Mouse (Mus musculus) hindbrain, postnatal 0 days (tissue): ENCODE measurements around the gene P2rx5. TPM values are rescaled to one million over a fixed set of nuclear protein-coding genes. Genes with fewer than 3 reads are reported as not detected.

Experiments used
- ATAC-seq: fragments of 200-750 bp; cut with Nextera tagmentation; 2 replicates; pipeline ENCODE4 v1.8.0; 2017; ENCODE audit warnings: mild to moderate bottlenecking, moderate TSS enrichment, moderate library complexity
- DNase-seq: peaks from one replicate; pipeline ENCODE4 v3.0.0-alpha.2; 2015; ENCODE audit warnings: low spot score
- H3K27ac ChIP-seq: fragments of 300-500 bp; sonication (generic); 2 replicates; pipeline ENCODE4 v1.5.1; 2014; ENCODE audit warnings: mild to moderate bottlenecking
- H3K27me3 ChIP-seq: fragments of 300-500 bp; sonication (generic); 2 replicates; pipeline ENCODE4 v1.6.1; 2014; ENCODE audit warnings: low read length, mixed read lengths; ENCODE audit not compliant: insufficient read depth
- H3K36me3 ChIP-seq: fragments of 300-500 bp; sonication (generic); 2 replicates; pipeline ENCODE4 v1.6.1; 2014; ENCODE audit warnings: low read length, mixed read lengths; ENCODE audit not compliant: insufficient read depth
- H3K4me1 ChIP-seq: fragments of 300-500 bp; sonication (generic); 2 replicates; pipeline ENCODE4 v1.6.1; 2014; ENCODE audit warnings: antibody characterized with exemption, low read length, mixed read lengths; ENCODE audit not compliant: insufficient read depth
- H3K4me2 ChIP-seq: fragments of 300-500 bp; sonication (generic); 2 replicates; pipeline ENCODE4 v1.6.1; 2014; ENCODE audit warnings: low read depth, mild to moderate bottlenecking, low read length, moderate library complexity, mixed read lengths
- H3K4me3 ChIP-seq: fragments of 300-500 bp; sonication (generic); 2 replicates; pipeline ENCODE4 v1.5.1; 2014; ENCODE audit warnings: low read length
- H3K9ac ChIP-seq: fragments of 300-500 bp; sonication (generic); replicated peaks from 2 replicates; pipeline ENCODE4 v1.6.1; 2014; ENCODE audit warnings: mild to moderate bottlenecking, low read length, moderate library complexity, mixed read lengths
- H3K9me3 ChIP-seq: fragments of 300-500 bp; sonication (generic); 2 replicates; pipeline ENCODE4 v1.6.1; 2016; ENCODE audit warnings: low read length, mixed read lengths
- CTCF ChIP-seq: IDR thresholded peaks from 2 replicates; pipeline ENCODE4 v1.5.1; 2016; ENCODE audit warnings: antibody characterized with exemption, control low read depth, low read depth
- WGBS: fragments of 180-500 bp; shearing (Covaris S2); extraction: QIAGEN DNeasy Blood & Tissue Kit; methylation state at CpG from one replicate; pipeline ENCODE4 v1.1.7; 2014; 5-methylcytosine and 5-hydroxymethylcytosine counted together
- polyA plus RNA-seq: library from polyadenylated mRNA; unstranded; fragments of >200 nt; fragmentation: Nextera tagmentation; extraction: Ambion mirVana; gene quantifications from 2 replicates; pipeline ENCODE4 v1.2.1, GENCODE M21; 2015
- total RNA-seq: library from RNA; depleted of rRNA; stranded (reverse); fragments of >200 nt; gene quantifications from 2 replicates; pipeline ENCODE4 v1.2.3, GENCODE M21; 2014

P2rx5 gene
- total and polyA plus RNA-seq, 2 experiments from 2014 or later: 0.48 to 1.2 TPM

DNA sequence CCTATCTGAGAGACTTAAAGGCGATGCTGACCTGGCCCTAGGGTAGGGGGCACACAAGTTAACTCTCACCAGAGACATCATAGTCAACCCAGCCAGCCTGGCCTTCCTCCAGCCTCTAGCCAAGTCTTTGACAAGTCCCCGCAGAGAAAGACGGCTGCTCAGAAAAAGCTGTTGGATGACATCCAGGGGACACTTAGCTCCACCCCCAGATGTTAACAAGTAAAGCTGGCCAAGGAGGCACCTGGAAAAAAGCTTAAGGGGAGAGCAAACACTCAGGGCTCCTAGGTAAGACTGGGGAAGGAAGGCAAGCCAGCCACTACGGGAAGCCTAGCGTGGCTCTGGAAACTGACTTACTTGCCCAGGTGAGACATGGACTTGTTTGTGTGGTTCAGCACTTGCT, 12.0 kb downstream of the P2rx5 start:
- WGBS: 63% methylated on average over 5 of the region's 5 CpGs
- H3K27me3 ChIP-seq: no peaks in the 10 kb centered on the region
- no peak for ATAC-seq
- no peak overlapping the region for H3K4me3 ChIP-seq
- DNase-seq: peak; percentile 37
- no peak overlapping the region for H3K27ac ChIP-seq
- H3K9me3 ChIP-seq: no peaks in the 10 kb centered on the region
- peaks cover 11% of the 10 kb centered on the region for H3K4me1 ChIP-seq
- H3K9ac ChIP-seq: no peak overlapping the region
- H3K36me3 ChIP-seq: no peaks in the 10 kb centered on the region
- TF ChIP-seq CTCF: no peak
- no peak overlapping the region for H3K4me2 ChIP-seq

DNA sequence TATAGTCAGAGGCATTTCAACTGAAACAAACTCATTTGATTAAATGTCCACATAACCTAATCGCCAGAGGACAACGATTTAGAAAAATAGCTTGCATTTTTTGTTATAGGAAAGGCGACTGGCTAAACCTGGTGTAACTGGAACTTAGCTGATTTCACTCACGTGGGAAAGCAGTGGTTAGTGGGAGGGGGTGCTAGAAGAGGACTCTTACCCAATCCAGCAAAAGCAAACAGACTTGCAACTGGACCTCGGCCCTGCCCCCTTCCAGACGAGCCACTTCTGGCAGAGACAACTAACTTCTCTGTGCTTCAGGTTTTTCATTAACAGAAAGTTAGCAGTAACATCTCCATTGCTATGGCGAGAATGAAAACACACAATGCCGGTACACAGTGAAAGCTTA, 15.4 kb downstream of the P2rx5 start:
- peak overlapping the region; percentile 80 for H3K4me2 ChIP-seq
- H3K36me3 ChIP-seq: no peaks in the 10 kb centered on the region
- no peak for TF ChIP-seq CTCF
- DNase-seq: no peak
- peak overlapping the region; percentile 73; the same call in 1 of the 2 replicates for H3K9ac ChIP-seq
- H3K9me3 ChIP-seq: no peaks in the 10 kb centered on the region
- ATAC-seq: no peak
- peaks cover 16% of the 10 kb centered on the region for H3K4me1 ChIP-seq
- H3K27me3 ChIP-seq: no peaks in the 10 kb centered on the region
- H3K4me3 ChIP-seq: peak overlapping the region; percentile 72
- no peak overlapping the region for H3K27ac ChIP-seq
- 43% methylated on average over 8 of the region's 8 CpGs for WGBS

DNA sequence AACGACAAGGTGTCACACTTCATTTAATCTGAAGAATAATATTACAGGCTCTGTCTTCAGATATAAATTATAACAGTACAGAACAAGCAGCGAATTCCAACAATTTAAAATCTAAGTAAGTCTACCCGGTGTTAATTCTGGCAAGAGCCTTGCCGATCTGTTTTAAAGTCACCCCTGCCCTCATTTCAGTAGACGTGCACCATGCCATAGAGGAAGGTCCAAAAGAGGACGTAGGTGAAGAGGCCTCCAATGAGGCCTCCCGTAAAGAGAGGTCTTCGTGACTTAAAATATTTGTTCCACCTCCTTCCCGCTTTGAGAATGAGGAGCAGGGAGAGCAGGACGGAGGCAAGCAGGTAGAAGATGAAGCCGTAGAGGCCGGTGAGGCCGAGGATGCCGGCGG, 16.0 kb downstream of the P2rx5 start:
- DNase-seq (no peak), ATAC-seq (no peak)
- no peak for TF ChIP-seq CTCF
- Histone ChIP-seq H3K9me3 (no peaks in the 10 kb centered on the region), H3K4me3 (peak overlapping the region; percentile 72), H3K27ac (peak overlapping the region; percentile 87), H3K4me1 (peaks cover 16% of the 10 kb centered on the region), H3K9ac (peak overlapping the region; percentile 73), H3K4me2 (peak overlapping the region; percentile 80), H3K36me3 (no peaks in the 10 kb centered on the region), H3K27me3 (no peaks in the 10 kb centered on the region)
- WGBS: under 1% methylated on average over 15 of the region's 15 CpGs

DNA sequence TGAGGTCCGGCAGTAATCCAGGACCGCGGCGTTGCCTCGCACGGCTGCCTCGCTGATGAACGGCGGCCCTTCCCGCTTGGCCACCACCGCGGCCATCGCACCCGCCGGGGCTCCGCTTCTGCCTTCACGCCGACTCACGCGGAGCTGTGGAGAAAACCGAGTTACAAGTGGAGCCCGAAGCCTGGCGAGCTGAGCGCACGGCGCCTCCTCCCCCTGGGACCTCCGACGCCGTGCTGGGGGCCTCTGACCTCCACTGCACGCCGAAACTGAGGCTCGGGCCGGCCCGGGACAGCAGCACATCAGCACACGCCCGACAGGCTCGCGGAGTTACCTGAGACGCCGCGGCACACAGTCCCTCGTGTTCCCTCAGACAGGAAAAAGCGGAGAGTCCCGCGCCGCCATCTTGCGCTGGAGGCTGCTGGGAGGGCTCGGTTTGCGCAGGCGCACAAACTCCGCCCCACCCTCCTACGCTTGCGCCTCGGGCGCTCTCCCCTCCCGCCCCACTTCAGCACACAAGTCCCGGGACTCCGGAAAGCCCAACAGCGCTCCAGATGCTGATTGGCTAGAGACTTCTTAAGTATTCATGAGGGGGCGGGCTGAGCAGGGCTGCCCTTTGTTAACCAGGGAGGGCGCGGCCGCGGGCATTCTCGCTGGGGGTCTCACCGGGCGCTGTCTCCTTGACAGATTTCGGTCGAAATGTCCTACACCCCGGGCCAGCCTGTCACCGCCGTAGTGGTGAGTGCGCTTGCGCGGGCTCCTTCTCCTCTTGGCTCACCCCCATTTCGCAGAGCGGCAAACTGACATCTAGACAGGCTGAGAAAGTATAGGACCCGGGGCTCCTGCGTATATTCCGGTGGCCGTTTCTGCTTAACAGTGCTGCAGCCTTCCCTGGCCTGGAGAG, 16.6 kb downstream of the P2rx5 start, which contains the start of the genes Emc6 and Tax1bp3:
TSS of gene Emc6 (minus strand) at position 430 of the 901 bp plus-strand sequence.
TSS of gene Tax1bp3 (plus strand) at position 476 of the 901 bp plus-strand sequence.
- H3K27me3 ChIP-seq: no peaks in the 10 kb centered on the region
- peak within 1 kb of the TSS; percentile 80 for H3K4me2 ChIP-seq
- peak; percentile 98 for ATAC-seq
- no peaks in the 10 kb centered on the region for H3K9me3 ChIP-seq
- WGBS: under 1% methylated on average over 80 of the region's 81 CpGs
- peak; percentile 98 for DNase-seq
- H3K36me3 ChIP-seq: no peaks in the 10 kb centered on the region
- H3K4me3 ChIP-seq: peak within 1 kb of the TSS; percentile 72
- H3K4me1 ChIP-seq: peaks cover 16% of the 10 kb centered on the region
- peak within 1 kb of the TSS; percentile 87 for H3K27ac ChIP-seq
- TF ChIP-seq CTCF: no peak
- H3K9ac ChIP-seq: peak within 1 kb of the TSS; percentile 73

DNA sequence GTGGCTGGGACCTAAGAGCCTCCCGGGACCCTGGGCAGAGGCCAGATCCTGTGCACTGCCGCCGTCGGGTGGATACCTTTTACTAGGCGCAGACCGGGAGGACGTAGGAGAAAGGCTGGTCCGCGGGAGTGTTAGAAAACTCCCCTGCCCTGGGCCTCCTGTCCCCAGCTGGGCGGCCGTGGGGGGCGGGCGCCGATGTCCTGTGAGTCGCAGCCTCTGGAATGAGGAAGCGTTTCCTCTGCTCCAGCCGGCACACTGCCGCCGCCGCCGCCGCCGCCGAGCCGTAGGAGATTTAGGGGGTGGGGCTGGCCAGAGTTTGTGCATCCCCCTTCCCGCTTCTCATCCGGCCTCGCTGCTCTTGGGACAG, 17.3 kb downstream of the P2rx5 start:
- DNase-seq: peak; percentile 59
- no peaks in the 10 kb centered on the region for H3K27me3 ChIP-seq

DNA sequence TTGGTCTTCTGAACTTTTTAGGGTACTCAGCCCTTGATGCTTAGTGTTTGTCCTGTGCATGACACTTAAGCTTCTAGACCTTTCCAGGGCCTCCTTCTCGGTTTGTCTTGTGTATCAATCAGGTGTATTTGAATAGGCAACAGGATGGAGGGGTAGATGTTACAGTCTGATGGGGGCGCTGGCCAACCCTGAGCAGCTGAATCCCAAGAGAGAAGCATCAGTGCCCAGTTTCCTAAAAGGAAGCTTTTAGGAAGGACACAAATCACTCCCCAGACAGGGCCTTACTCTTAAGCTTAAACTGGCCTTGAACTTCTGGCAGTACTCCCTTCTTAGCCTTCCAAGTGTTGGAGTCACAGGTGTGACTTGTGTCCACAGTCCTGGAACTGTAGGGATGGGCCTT, 17.7 kb downstream of the P2rx5 start:
- DNase-seq: peak; percentile 25
- WGBS: 3% methylated on average over 2 of the region's 2 CpGs

More for the DNA sequence above, 17.3 kb downstream of the P2rx5 start:
- TF ChIP-seq CTCF: no peak
- Histone ChIP-seq H3K9me3 (no peaks in the 10 kb centered on the region), H3K4me3 (peak overlapping the region; percentile 72), H3K4me1 (peaks cover 16% of the 10 kb centered on the region), H3K4me2 (peak overlapping the region; percentile 80), H3K36me3 (no peaks in the 10 kb centered on the region), H3K27ac (peak overlapping the region; percentile 87), H3K9ac (peak overlapping the region; percentile 73)
- 0% methylated on average over 28 of the region's 28 CpGs for WGBS
- no peak; the same call in 1 of the 2 replicates for ATAC-seq

More for the DNA sequence above, 17.7 kb downstream of the P2rx5 start:
- peak; percentile 37; the same call in 1 of the 2 replicates for TF ChIP-seq CTCF
- Histone ChIP-seq H3K4me3 (peak overlapping the region; percentile 72), H3K9me3 (no peaks in the 10 kb centered on the region), H3K36me3 (no peaks in the 10 kb centered on the region), H3K27ac (peak overlapping the region; percentile 87; the same call in 1 of the 2 replicates), H3K4me1 (peaks cover 16% of the 10 kb centered on the region), H3K9ac (peak overlapping the region; percentile 73), H3K27me3 (no peaks in the 10 kb centered on the region), H3K4me2 (peak overlapping the region; percentile 80)
- no peak for ATAC-seq
